Mouse (Mus musculus): Measurements from ENCODE around the gene Lipk. TPM values are rescaled to one million over a fixed set of nuclear protein-coding genes. Genes with fewer than 3 reads are reported as not detected.

The Lipk gene
- polyA plus RNA-seq, 1 experiment from 2014 or later: 0.23 TPM

- no peak overlapping the region for H3K27ac ChIP-seq (ENCODE audit: low read depth, low read length)
- 45% methylated on average over 1 of the region's 1 CpGs for WGBS
- H3K9ac ChIP-seq (ENCODE audit: low read depth, low read length): no peak overlapping the region
- no peaks in the 10 kb centered on the region for H3K9me3 ChIP-seq (ENCODE audit: control insufficient read depth)
- TF ChIP-seq CTCF (IDR thresholded peaks at IDR 0.05; ENCODE audit: low read depth): no peak
- H3K4me3 ChIP-seq (ENCODE audit: low read depth, low read length): no peak overlapping the region
- ATAC-seq: no peak
- no peaks in the 10 kb centered on the region for H3K27me3 ChIP-seq (replicated peaks; ENCODE audit: control insufficient read depth, insufficient read depth, low read length)
- no peaks in the 10 kb centered on the region for H3K36me3 ChIP-seq (ENCODE audit: control insufficient read depth, insufficient read depth)
- H3K4me1 ChIP-seq (replicated peaks; ENCODE audit: control insufficient read depth, insufficient read depth, low read length): no peaks in the 10 kb centered on the region
- no peak overlapping the region for H3K4me2 ChIP-seq (replicated peaks; ENCODE audit: low read depth)
Measured at GRCm38 (mm10) chr19:34039731-34040130, 31.6 kb downstream of the Lipk start.

- H3K4me1 ChIP-seq (replicated peaks; ENCODE audit: control insufficient read depth, insufficient read depth, low read length): no peaks in the 10 kb centered on the region
- TF ChIP-seq CTCF (IDR thresholded peaks at IDR 0.05; ENCODE audit: low read depth): no peak
- no peaks in the 10 kb centered on the region for H3K9me3 ChIP-seq (ENCODE audit: control insufficient read depth)
- H3K4me2 ChIP-seq (replicated peaks; ENCODE audit: low read depth): no peak overlapping the region
- 60% methylated on average over 6 of the region's 6 CpGs for WGBS
- no peak for ATAC-seq
- no peaks in the 10 kb centered on the region for H3K36me3 ChIP-seq (ENCODE audit: control insufficient read depth, insufficient read depth)
- no peaks in the 10 kb centered on the region for H3K27me3 ChIP-seq (replicated peaks; ENCODE audit: control insufficient read depth, insufficient read depth, low read length)
- H3K27ac ChIP-seq (ENCODE audit: low read depth, low read length): no peak overlapping the region
- H3K9ac ChIP-seq (ENCODE audit: low read depth, low read length): no peak overlapping the region
- H3K4me3 ChIP-seq (ENCODE audit: low read depth, low read length): no peak overlapping the region
Measured at GRCm38 (mm10) chr19:34043008-34043407, 34.9 kb downstream of the Lipk start.

GRCm38 (mm10) chr19:34049371-34050039 is 41.4 kb downstream of the Lipk start:
- WGBS: 86% methylated on average over 3 of the region's 3 CpGs
- Histone ChIP-seq H3K4me1 (replicated peaks; ENCODE audit: control insufficient read depth, insufficient read depth, low read length) (no peaks in the 10 kb centered on the region), H3K27ac (ENCODE audit: low read depth, low read length) (no peak overlapping the region), H3K4me3 (ENCODE audit: low read depth, low read length) (no peak overlapping the region), H3K27me3 (replicated peaks; ENCODE audit: control insufficient read depth, insufficient read depth, low read length) (no peaks in the 10 kb centered on the region), H3K36me3 (ENCODE audit: control insufficient read depth, insufficient read depth) (no peaks in the 10 kb centered on the region), H3K9ac (ENCODE audit: low read depth, low read length) (no peak overlapping the region), H3K4me2 (replicated peaks; ENCODE audit: low read depth) (no peak overlapping the region), H3K9me3 (ENCODE audit: control insufficient read depth) (no peaks in the 10 kb centered on the region)
- no peak for ATAC-seq
- TF ChIP-seq CTCF (IDR thresholded peaks at IDR 0.05; ENCODE audit: low read depth): no peak

GRCm38 (mm10) chr19:34051502-34051901 is 43.4 kb downstream of the Lipk start:
- no peak overlapping the region for H3K9ac ChIP-seq (ENCODE audit: low read depth, low read length)
- no peak overlapping the region for H3K4me3 ChIP-seq (ENCODE audit: low read depth, low read length)
- ATAC-seq: no peak
- no peaks in the 10 kb centered on the region for H3K4me1 ChIP-seq (replicated peaks; ENCODE audit: control insufficient read depth, insufficient read depth, low read length)
- WGBS: 74% methylated on average over 3 of the region's 3 CpGs
- H3K27me3 ChIP-seq (replicated peaks; ENCODE audit: control insufficient read depth, insufficient read depth, low read length): no peaks in the 10 kb centered on the region
- no peaks in the 10 kb centered on the region for H3K9me3 ChIP-seq (ENCODE audit: control insufficient read depth)
- no peaks in the 10 kb centered on the region for H3K36me3 ChIP-seq (ENCODE audit: control insufficient read depth, insufficient read depth)
- no peak overlapping the region for H3K27ac ChIP-seq (ENCODE audit: low read depth, low read length)
- H3K4me2 ChIP-seq (replicated peaks; ENCODE audit: low read depth): no peak overlapping the region
- no peak for TF ChIP-seq CTCF (IDR thresholded peaks at IDR 0.05; ENCODE audit: low read depth)

- H3K9ac ChIP-seq (ENCODE audit: low read depth, low read length): no peak overlapping the region
- H3K9me3 ChIP-seq (ENCODE audit: control insufficient read depth): no peaks in the 10 kb centered on the region
- no peaks in the 10 kb centered on the region for H3K36me3 ChIP-seq (ENCODE audit: control insufficient read depth, insufficient read depth)
- no peak for TF ChIP-seq CTCF (IDR thresholded peaks at IDR 0.05; ENCODE audit: low read depth)
- 41% methylated on average over 1 of the region's 1 CpGs for WGBS
- H3K4me2 ChIP-seq (replicated peaks; ENCODE audit: low read depth): no peak overlapping the region
- no peak for ATAC-seq
- H3K27me3 ChIP-seq (replicated peaks; ENCODE audit: control insufficient read depth, insufficient read depth, low read length): no peaks in the 10 kb centered on the region
- no peaks in the 10 kb centered on the region for H3K4me1 ChIP-seq (replicated peaks; ENCODE audit: control insufficient read depth, insufficient read depth, low read length)
- no peak overlapping the region for H3K4me3 ChIP-seq (ENCODE audit: low read depth, low read length)
- no peak overlapping the region for H3K27ac ChIP-seq (ENCODE audit: low read depth, low read length)
Measured at GRCm38 (mm10) chr19:34063547-34063946, 55.5 kb downstream of the Lipk start.

GRCm38 (mm10) chr19:34064059-34064458 is 56.0 kb downstream of the Lipk start:
- Histone ChIP-seq H3K27me3 (replicated peaks; ENCODE audit: control insufficient read depth, insufficient read depth, low read length) (no peaks in the 10 kb centered on the region), H3K4me2 (replicated peaks; ENCODE audit: low read depth) (no peak overlapping the region), H3K9me3 (ENCODE audit: control insufficient read depth) (no peaks in the 10 kb centered on the region), H3K27ac (ENCODE audit: low read depth, low read length) (no peak overlapping the region), H3K9ac (ENCODE audit: low read depth, low read length) (no peak overlapping the region), H3K4me1 (replicated peaks; ENCODE audit: control insufficient read depth, insufficient read depth, low read length) (no peaks in the 10 kb centered on the region), H3K36me3 (ENCODE audit: control insufficient read depth, insufficient read depth) (no peaks in the 10 kb centered on the region), H3K4me3 (ENCODE audit: low read depth, low read length) (no peak overlapping the region)
- no peak for TF ChIP-seq CTCF (IDR thresholded peaks at IDR 0.05; ENCODE audit: low read depth)
- 89% methylated on average over 4 of the region's 4 CpGs for WGBS
- no peak for ATAC-seq
